Mouse (Mus musculus) intestine, embryonic 14.5 days (tissue): ENCODE data around the gene Gm30737. TPM values are rescaled to one million over a fixed set of nuclear protein-coding genes. Genes with fewer than 3 reads are reported as not detected.
"Not testable (repeated sequence)": the region's sequence is repeated elsewhere in the genome, so short reads cannot be mapped to it uniquely, and the experiment has no call there.

Experiments used
- ATAC-seq: fragments of 200-750 bp; cut with Nextera tagmentation; replicated peaks from 2 replicates; pipeline ENCODE4 v1.8.0; 2017; ENCODE audit warnings: low read depth, moderate number of reproducible peaks, moderate TSS enrichment, moderate library complexity; ENCODE audit not compliant: low FRiP score, low TSS enrichment
- DNase-seq: peaks from one replicate; pipeline ENCODE4 v3.0.0-alpha.2; 2018; ENCODE audit warnings: low spot score
- H3K27ac ChIP-seq: fragments of 300-500 bp; sonication (generic); 2 replicates; pipeline ENCODE4 v1.5.1; 2014; ENCODE audit warnings: low read depth, mild to moderate bottlenecking, control low read depth
- H3K27me3 ChIP-seq: fragments of 300-500 bp; sonication (generic); replicated peaks from 2 replicates; pipeline ENCODE4 v1.6.1; 2014; ENCODE audit warnings: low read length, control low read depth; ENCODE audit not compliant: control insufficient read depth, insufficient read depth
- H3K36me3 ChIP-seq: fragments of 300-500 bp; sonication (generic); 2 replicates; pipeline ENCODE4 v1.6.1; 2014; ENCODE audit warnings: low read length, control low read depth; ENCODE audit not compliant: control insufficient read depth, insufficient read depth
- H3K4me1 ChIP-seq: fragments of 300-500 bp; sonication (generic); replicated peaks from 2 replicates; pipeline ENCODE4 v1.6.1; 2014; ENCODE audit warnings: low read length, control low read depth, mixed read lengths; ENCODE audit not compliant: control insufficient read depth, insufficient read depth
- H3K4me2 ChIP-seq: fragments of 300-500 bp; sonication (generic); 2 replicates; pipeline ENCODE4 v1.6.1; 2014; ENCODE audit warnings: low read length
- H3K4me3 ChIP-seq: fragments of 300-500 bp; sonication (generic); 2 replicates; pipeline ENCODE4 v1.5.1; 2014; ENCODE audit warnings: low read depth, low read length, control low read depth, mixed read lengths
- H3K9ac ChIP-seq: fragments of 300-500 bp; sonication (generic); 2 replicates; pipeline ENCODE4 v1.6.1; 2014; ENCODE audit warnings: mild to moderate bottlenecking, low read length
- H3K9me3 ChIP-seq: fragments of 300-500 bp; sonication (generic); 2 replicates; pipeline ENCODE4 v1.6.1; 2016; ENCODE audit warnings: low read length, control low read depth; ENCODE audit not compliant: control insufficient read depth
- WGBS: fragments of 180-500 bp; shearing (Covaris S2); extraction: QIAGEN DNeasy Blood & Tissue Kit; methylation state at CpG from one replicate; pipeline ENCODE4 v1.1.7; 2014; 5-methylcytosine and 5-hydroxymethylcytosine counted together
- polyA plus RNA-seq: library from polyadenylated mRNA; unstranded; fragments of >200 nt; fragmentation: Nextera tagmentation; extraction: Ambion mirVana; gene quantifications from 2 replicates; pipeline ENCODE4 v1.2.1, GENCODE M21; 2014

The Gm30737 gene
- not detected in 2 replicates for polyA plus RNA-seq

GRCm38 (mm10) chrY:14400410-14400809 lies at the start of gene Gm30737:
Gene Gm30737 (plus strand): TSS chrY:14400710.
- WGBS, result no CpG with 5 or more reads among the region's 7 CpGs
- not testable (repeated sequence) for ATAC-seq, H3K4me3 ChIP-seq, H3K9ac ChIP-seq, H3K27ac ChIP-seq, H3K4me2 ChIP-seq, DNase-seq, H3K27me3 ChIP-seq, H3K9me3 ChIP-seq, H3K4me1 ChIP-seq, H3K36me3 ChIP-seq
